Mouse (Mus musculus): Measurements from ENCODE around the gene Tcf3. TPM values are rescaled to one million over a fixed set of nuclear protein-coding genes. Genes with fewer than 3 reads are reported as not detected.

Gene Tcf3
- total and polyA plus RNA-seq, 3 experiments: 125 to 258 TPM; not detected in 1

DNA sequence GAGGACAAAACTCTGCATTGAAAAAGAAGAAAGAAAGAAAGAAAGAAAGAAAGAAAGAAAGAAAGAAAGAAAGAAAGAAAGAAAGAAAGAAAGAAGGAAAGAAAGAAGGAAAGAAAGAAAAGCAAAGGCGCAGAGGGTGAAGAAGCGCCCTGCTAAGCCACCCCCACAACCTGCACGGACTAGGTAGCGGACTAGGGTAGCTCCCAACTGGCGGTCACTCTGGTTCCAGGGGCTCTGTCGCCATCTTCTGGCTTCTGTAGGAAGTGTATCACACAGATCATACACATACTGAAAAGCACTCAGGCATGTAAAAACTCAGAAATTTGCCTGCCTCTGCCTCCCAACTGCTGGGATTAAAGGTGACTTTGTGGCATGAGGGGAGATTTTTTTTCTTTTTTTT is 59.4 kb downstream of the Tcf3 start (continued):
- peak; percentile 83 for TF ChIP-seq SMC3 (IDR thresholded peaks at IDR 0.05; ENCODE audit: low read depth, low read length)
- no peak for TF ChIP-seq CHD1 (IDR thresholded peaks at IDR 0.05; ENCODE audit: low read depth, low read length)
- TF ChIP-seq CHD2 (IDR thresholded peaks at IDR 0.05; ENCODE audit: low read length): no peak
- no peak for TF ChIP-seq ZKSCAN1 (IDR thresholded peaks at IDR 0.05; ENCODE audit: low read depth, low read length)
- peak; percentile 73; the same call in 1 of the 2 replicates for TF ChIP-seq SIN3A (IDR thresholded peaks at IDR 0.05; ENCODE audit: low read length)

DNA sequence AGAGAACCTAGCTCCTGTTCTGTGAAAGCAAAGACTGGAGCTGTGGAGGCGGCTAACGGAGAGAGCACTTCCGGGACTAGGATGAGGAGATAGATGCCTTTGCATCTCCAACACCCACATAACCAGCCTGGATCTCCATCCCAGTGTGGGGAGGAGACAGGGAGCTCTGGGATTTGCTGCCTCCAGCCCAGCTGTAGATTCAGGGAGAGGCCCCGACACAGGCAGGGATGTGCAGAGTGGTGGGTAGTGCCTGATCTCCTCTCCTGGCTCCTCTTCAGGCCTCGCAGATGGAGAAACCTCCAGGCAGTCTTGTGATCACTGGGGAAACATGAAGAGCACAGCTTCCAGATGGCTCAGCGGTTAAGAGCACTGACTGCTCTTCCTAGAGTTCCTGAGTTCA is 60.7 kb downstream of the Tcf3 start:
- no peaks in the 10 kb centered on the region for H3K27me3 ChIP-seq (ENCODE audit: control insufficient read depth in 1 of 2, insufficient read depth in 2 of 2, low read length in 2 of 2)
- no peak overlapping the region for H3K4me3 ChIP-seq (ENCODE audit: control insufficient read depth in 1 of 2, insufficient read depth in 1 of 2, low read depth in 2 of 2, low read length in 2 of 2)
- peaks cover 0 to 7% of the 10 kb centered on the region in 2 experiments; a peak in 1 of 4 replicates for H3K4me1 ChIP-seq (ENCODE audit: control insufficient read depth in 1 of 2, insufficient read depth in 2 of 2, low read length in 2 of 2)
- no peak overlapping the region for H3K27ac ChIP-seq (ENCODE audit: control insufficient read depth, low read depth, low read length)
- no peak for DNase-seq (ENCODE audit: low read depth, low spot score)
- no peaks in the 10 kb centered on the region for H3K36me3 ChIP-seq (ENCODE audit: control insufficient read depth in 1 of 2, insufficient read depth in 2 of 2, low read length in 2 of 2)
- peak overlapping the region; percentile 30 for H3K9ac ChIP-seq (ENCODE audit: control insufficient read depth, low read depth, low read length, poor library complexity, severe bottlenecking)
- no peaks in the 10 kb centered on the region for H3K9me3 ChIP-seq (replicated peaks; ENCODE audit: insufficient read depth, low read length)
- no peaks in the 10 kb centered on the region for H3K79me2 ChIP-seq (ENCODE audit: control insufficient read depth, insufficient read depth, low read length, poor library complexity)
- TF ChIP-seq ZC3H11A (IDR thresholded peaks at IDR 0.05; ENCODE audit: low read depth, low read length): no peak

DNA sequence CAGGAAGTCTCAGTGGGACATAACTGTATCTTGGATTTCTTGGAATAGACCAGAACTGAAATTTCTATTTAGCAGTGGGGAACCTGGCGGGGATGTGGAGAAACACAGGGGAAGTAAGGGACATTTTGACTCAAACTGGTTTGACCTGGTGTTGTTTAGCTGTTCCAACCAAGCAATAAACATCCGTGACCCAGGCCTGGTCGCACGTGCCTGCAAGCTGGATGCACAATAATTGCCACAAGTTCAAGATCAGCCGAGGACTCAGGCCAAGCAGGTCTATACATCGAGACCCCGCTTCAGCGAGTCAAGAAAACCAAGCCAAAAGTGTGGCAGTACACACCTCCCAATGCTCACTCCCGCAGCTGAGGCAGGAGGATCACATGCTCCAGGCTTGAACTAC is 61.5 kb downstream of the Tcf3 start:
- peak overlapping the region; percentile 56 to 73 for H3K4me3 ChIP-seq (ENCODE audit: control insufficient read depth in 1 of 2, insufficient read depth in 1 of 2, low read depth in 2 of 2, low read length in 2 of 2)

GRCm38 (mm10) chr10:80371411-80371966 is 62.0 kb downstream of the Tcf3 start:
- Histone ChIP-seq H3K36me3 (ENCODE audit: control insufficient read depth in 1 of 2, insufficient read depth in 2 of 2, low read length in 2 of 2) (no peaks in the 10 kb centered on the region), H3K79me2 (ENCODE audit: control insufficient read depth, insufficient read depth, low read length, poor library complexity) (no peaks in the 10 kb centered on the region), H3K4me1 (ENCODE audit: control insufficient read depth in 1 of 2, insufficient read depth in 2 of 2, low read length in 2 of 2) (peaks cover 0 to 7% of the 10 kb centered on the region in 2 experiments; a peak in 1 of 4 replicates), H3K4me3 (ENCODE audit: control insufficient read depth in 1 of 2, insufficient read depth in 1 of 2, low read depth in 2 of 2, low read length in 2 of 2) (peak overlapping the region; percentile 56 to 73), H3K9me3 (replicated peaks; ENCODE audit: insufficient read depth, low read length) (no peaks in the 10 kb centered on the region), H3K9ac (ENCODE audit: control insufficient read depth, low read depth, low read length, poor library complexity, severe bottlenecking) (peak overlapping the region; percentile 30), H3K27ac (ENCODE audit: control insufficient read depth, low read depth, low read length) (peak overlapping the region; percentile 8; the same call in 1 of the 2 replicates), H3K27me3 (ENCODE audit: control insufficient read depth in 1 of 2, insufficient read depth in 2 of 2, low read length in 2 of 2) (no peaks in the 10 kb centered on the region)
- peak; percentile 92 for DNase-seq (ENCODE audit: low read depth, low spot score)
- peak; percentile 85 for TF ChIP-seq MAZ (IDR thresholded peaks at IDR 0.05; ENCODE audit: low read depth, low read length)
- no peak for TF ChIP-seq NRF1 (IDR thresholded peaks at IDR 0.05; ENCODE audit: insufficient read depth, low read depth, low read length, poor library complexity, severe bottlenecking)
- TF ChIP-seq UBTF (IDR thresholded peaks at IDR 0.05; ENCODE audit: borderline replicate concordance, insufficient read depth, low read depth, low read length): no peak
- TF ChIP-seq BHLHE40 (IDR thresholded peaks at IDR 0.05; ENCODE audit: borderline replicate concordance, low read depth, low read length): peak; percentile 65; the same call in 1 of the 2 replicates
- TF ChIP-seq GATA1 (IDR thresholded peaks at IDR 0.05; ENCODE audit: low read depth, low read length): no peak
- no peak for TF ChIP-seq CHD1 (IDR thresholded peaks at IDR 0.05; ENCODE audit: low read depth, low read length)
- no peak for TF ChIP-seq MAX (IDR thresholded peaks at IDR 0.05; ENCODE audit: low read length)
- TF ChIP-seq ZMIZ1 (IDR thresholded peaks at IDR 0.05; ENCODE audit: low read depth, low read length): no peak
- no peak for TF ChIP-seq MYB (IDR thresholded peaks at IDR 0.05; ENCODE audit: low read depth, low read length)
- TF ChIP-seq POLR2AphosphoS2 (IDR thresholded peaks at IDR 0.05; ENCODE audit: low read length): no peak
- TF ChIP-seq ETS1 (IDR thresholded peaks at IDR 0.05; ENCODE audit: low read depth, low read length): no peak
- peak in 1 of 2 experiments; percentile 48; a peak in 1 of 4 replicates for TF ChIP-seq POLR2A (IDR thresholded peaks at IDR 0.05; ENCODE audit: control insufficient read depth in 1 of 2, insufficient read depth in 1 of 2, low read depth in 1 of 2, low read length in 2 of 2, poor library complexity in 1 of 2)
- no peak for TF ChIP-seq TAL1 (IDR thresholded peaks at IDR 0.05; ENCODE audit: low read length)
- TF ChIP-seq USF1 (IDR thresholded peaks at IDR 0.05; ENCODE audit: low read depth, low read length): peak; percentile 68
- no peak for TF ChIP-seq TBP (IDR thresholded peaks at IDR 0.05; ENCODE audit: low read depth, low read length)
- no peak for TF ChIP-seq SIN3A (IDR thresholded peaks at IDR 0.05; ENCODE audit: low read length)
- TF ChIP-seq MXI1 (IDR thresholded peaks at IDR 0.05; ENCODE audit: low read depth, low read length): peak; percentile 28
- no peak for TF ChIP-seq E2F4 (IDR thresholded peaks at IDR 0.05; ENCODE audit: borderline replicate concordance, low read depth, low read length)
- TF ChIP-seq MAFK (IDR thresholded peaks at IDR 0.05; ENCODE audit: borderline replicate concordance, low read depth, low read length): no peak

More for the DNA sequence above, 61.5 kb downstream of the Tcf3 start:
- no peaks in the 10 kb centered on the region for H3K79me2 ChIP-seq (ENCODE audit: control insufficient read depth, insufficient read depth, low read length, poor library complexity)
- TF ChIP-seq BHLHE40 (IDR thresholded peaks at IDR 0.05; ENCODE audit: borderline replicate concordance, low read depth, low read length): peak; percentile 59; the same call in 1 of the 2 replicates
- no peak for TF ChIP-seq ETS1 (IDR thresholded peaks at IDR 0.05; ENCODE audit: low read depth, low read length)
- TF ChIP-seq MYC (IDR thresholded peaks at IDR 0.05; ENCODE audit: low read depth, low read length): 0 out of 2 replicates have a peak, but pooled peaks have one; percentile 63
- DNase-seq (ENCODE audit: low read depth, low spot score): peak; percentile 39
- no peaks in the 10 kb centered on the region for H3K36me3 ChIP-seq (ENCODE audit: control insufficient read depth in 1 of 2, insufficient read depth in 2 of 2, low read length in 2 of 2)
- H3K27me3 ChIP-seq (ENCODE audit: control insufficient read depth in 1 of 2, insufficient read depth in 2 of 2, low read length in 2 of 2): no peaks in the 10 kb centered on the region
- H3K27ac ChIP-seq (ENCODE audit: control insufficient read depth, low read depth, low read length): peak overlapping the region; percentile 8; the same call in 1 of the 2 replicates
- no peaks in the 10 kb centered on the region for H3K9me3 ChIP-seq (replicated peaks; ENCODE audit: insufficient read depth, low read length)
- peaks cover 0 to 7% of the 10 kb centered on the region in 2 experiments; a peak in 1 of 4 replicates for H3K4me1 ChIP-seq (ENCODE audit: control insufficient read depth in 1 of 2, insufficient read depth in 2 of 2, low read length in 2 of 2)
- H3K9ac ChIP-seq (ENCODE audit: control insufficient read depth, low read depth, low read length, poor library complexity, severe bottlenecking): peak overlapping the region; percentile 30
